Mouse (Mus musculus): ENCODE measurements around the gene Pygo1.

Gene Pygo1

GRCm38 (mm10) chr9:72991420-72991819, 66.0 kb downstream of the Pygo1 start:
- in situ Hi-C loops (cut with MseI, MboI) = no loop called here

- in situ Hi-C loops (cut with MseI, MboI) = no loop called here
Measured at GRCm38 (mm10) chr9:72992576-72992975, 67.1 kb downstream of the Pygo1 start.

GRCm38 (mm10) chr9:72996167-72996566, 70.7 kb downstream of the Pygo1 start:
- in situ Hi-C loops (cut with MseI, MboI) = no loop called here

- in situ Hi-C loops (cut with MseI, MboI) = no loop called here
Measured at GRCm38 (mm10) chr9:72996806-72997205, 71.4 kb downstream of the Pygo1 start.

GRCm38 (mm10) chr9:73000487-73000886, 75.0 kb downstream of the Pygo1 start:
- in situ Hi-C loops (cut with MseI, MboI) = no loop called here

GRCm38 (mm10) chr9:73001314-73002011, 76.0 kb downstream of the Pygo1 start:
- in situ Hi-C loops (cut with MseI, MboI) = no loop called here

Data from mouse trophoblast stem cell (cell line).